Mouse (Mus musculus): ENCODE results near the gene Slc46a1.

DNA sequence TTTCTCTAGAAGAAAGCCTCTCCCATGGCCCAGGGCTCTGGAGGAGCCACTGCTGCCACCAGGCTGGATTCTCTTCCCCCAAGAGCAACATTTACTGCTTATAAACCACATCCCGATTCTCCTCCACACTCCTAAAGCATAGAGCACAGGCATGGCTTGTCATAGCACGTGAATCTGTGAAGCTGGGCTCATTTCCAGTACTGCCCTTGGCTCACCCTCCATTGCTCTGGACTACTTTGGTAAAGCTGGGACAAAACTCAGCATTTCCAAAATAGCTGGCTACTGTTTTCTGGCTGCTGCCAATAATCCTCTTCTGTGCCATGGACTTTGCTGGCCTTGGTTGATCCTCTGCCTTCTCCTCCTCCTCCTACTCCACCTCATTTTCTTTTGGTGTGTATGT, 41.1 kb upstream of the Slc46a1 start:
- no peak for TF ChIP-seq POLR2A (IDR thresholded peaks at IDR 0.05; ENCODE audit: control insufficient read depth, extremely low read depth, insufficient read depth, low read length, poor library complexity)
- TF ChIP-seq CTCF (IDR thresholded peaks at IDR 0.05; ENCODE audit: borderline replicate concordance, control insufficient read depth, extremely low read depth, insufficient read depth, low read length, poor library complexity): no peak
